ENCODE assay signal across 25 mouse cellular contexts in genomic region chr9:100488969-100489368, GRCm38 (mm10). TPM values are rescaled to one million over a fixed set of nuclear protein-coding genes. Genes with fewer than 3 reads are reported as not detected.
DNase-seq lines count a peak whose midpoint lies in the region; ATAC-seq lines count a peak whose summit lies in the region.
"Had no signal": no experiment of that assay in that cellular context is flagged by ENCODE, and none has a peak within 500 bp of the region (broad histone marks: within the 10 kb centered on the region; RNA-seq: fewer than 3 reads in every experiment).

No protein-coding gene starts in this region.

- H3K4me1 ChIP-seq in heart, embryonic 16.5 days (ENCODE audit: control insufficient read depth, insufficient read depth, low read length) = peaks cover 15% of the 10 kb centered on the region
- peaks cover 20% of the 10 kb centered on the region for H3K4me1 ChIP-seq in brown adipose tissue, adult 24 weeks (ENCODE audit: control insufficient read depth, insufficient read depth, insufficient read length, low read length)
- H3K4me1 ChIP-seq in intestine, embryonic 15.5 days (replicated peaks) = no peaks in the 10 kb centered on the region; the same call in 1 of the 2 replicates
- H3K4me1 ChIP-seq in stomach, embryonic 16.5 days (ENCODE audit: control insufficient read depth, insufficient read depth, low read length) = peaks cover 14% of the 10 kb centered on the region
- H3K4me1 ChIP-seq: hindbrain, embryonic 12.5 days; neural tube, embryonic 15.5 days had no signal

- H3K36me3 ChIP-seq in heart, embryonic 16.5 days (ENCODE audit: control insufficient read depth, insufficient read depth) = peaks cover 4% of the 10 kb centered on the region; the same call in 1 of the 2 replicates
- H3K36me3 ChIP-seq in intestine, embryonic 15.5 days = no peaks in the 10 kb centered on the region
- H3K36me3 ChIP-seq in stomach, embryonic 16.5 days (ENCODE audit: control insufficient read depth, insufficient read depth, low read length) = no peaks in the 10 kb centered on the region
- H3K36me3 ChIP-seq: hindbrain, embryonic 12.5 days; neural tube, embryonic 15.5 days had no signal

- H3K4me3 ChIP-seq in heart, embryonic 16.5 days (ENCODE audit: low read length) = no peak overlapping the region
- no peak overlapping the region for H3K4me3 ChIP-seq in brown adipose tissue, adult 24 weeks (ENCODE audit: insufficient read depth, low read depth, low read length)
- no peak overlapping the region for H3K4me3 ChIP-seq in intestine, embryonic 15.5 days (replicated peaks)
- H3K4me3 ChIP-seq in stomach, embryonic 16.5 days (replicated peaks; ENCODE audit: low read length) = no peak overlapping the region
- H3K4me3 ChIP-seq: embryonic facial prominence, embryonic 12.5 days; erythroblast, embryonic 14.5 days; forebrain, embryonic 13.5 days; hindbrain, embryonic 12.5 days; neural tube, embryonic 15.5 days had no signal

- WGBS in heart, embryonic 16.5 days = 88% methylated on average over 6 of the region's 6 CpGs
- WGBS in intestine, embryonic 15.5 days = 75% methylated on average over 6 of the region's 6 CpGs
- WGBS in stomach, embryonic 16.5 days = 87% methylated on average over 6 of the region's 6 CpGs

- no peaks in the 10 kb centered on the region for H3K9me3 ChIP-seq in heart, embryonic 16.5 days (replicated peaks; ENCODE audit: control insufficient read depth, low read length)
- no peaks in the 10 kb centered on the region for H3K9me3 ChIP-seq in intestine, embryonic 15.5 days
- no peaks in the 10 kb centered on the region for H3K9me3 ChIP-seq in stomach, embryonic 16.5 days (replicated peaks; ENCODE audit: control insufficient read depth, low read length)
- H3K9me3 ChIP-seq: embryonic facial prominence, embryonic 12.5 days; forebrain, embryonic 13.5 days; G1E; hindbrain, embryonic 12.5 days; neural tube, embryonic 15.5 days had no signal

- no peak for ATAC-seq in heart, embryonic 16.5 days (replicated peaks; ENCODE audit: extremely low read depth, insufficient read depth, low FRiP score)
- peak; percentile 54 for ATAC-seq in intestine, embryonic 15.5 days
- ATAC-seq in stomach, embryonic 16.5 days (ENCODE audit: insufficient read depth, low FRiP score) = no peak
- ATAC-seq: forebrain, embryonic 13.5 days; Patski had no signal

- H3K9ac ChIP-seq in heart, embryonic 16.5 days (ENCODE audit: low read length) = no peak overlapping the region
- H3K9ac ChIP-seq in intestine, embryonic 15.5 days = no peak overlapping the region
- H3K9ac ChIP-seq in stomach, embryonic 16.5 days (ENCODE audit: low read length) = no peak overlapping the region
- H3K9ac ChIP-seq: embryonic facial prominence, embryonic 12.5 days; forebrain, embryonic 13.5 days; hindbrain, embryonic 12.5 days; liver, embryonic 14.5 days; lung, embryonic 14.5 days; neural tube, embryonic 15.5 days had no signal

- no peak overlapping the region for H3K4me2 ChIP-seq in heart, embryonic 16.5 days (ENCODE audit: low read depth, low read length)
- H3K4me2 ChIP-seq in intestine, embryonic 15.5 days (replicated peaks) = no peak overlapping the region
- no peak overlapping the region for H3K4me2 ChIP-seq in stomach, embryonic 16.5 days (ENCODE audit: low read depth, low read length)
- H3K4me2 ChIP-seq: embryonic facial prominence, embryonic 12.5 days; forebrain, embryonic 13.5 days; hindbrain, embryonic 12.5 days; lung, embryonic 14.5 days; midbrain, embryonic 11.5 days; neural tube, embryonic 15.5 days had no signal

- DNase-seq in heart, adult 18-20 months = no peak
- no peak for DNase-seq in thymus, postnatal 25 days
- DNase-seq in retina, embryonic 14.5 days (ENCODE audit: low spot score) = no peak
- DNase-seq: adrenal gland, postnatal 36 days; B cell, adult 2 months; cerebellum, adult 18-20 months; cerebellum, postnatal 14 days; heart, postnatal 10 days; kidney, postnatal 25 days; lung, embryonic 14.5 days; lung, postnatal 4 days had no signal

- H3K27ac ChIP-seq in heart, embryonic 16.5 days (ENCODE audit: low read length) = peak overlapping the region; percentile 56
- peak overlapping the region; percentile 70 for H3K27ac ChIP-seq in brown adipose tissue, adult 24 weeks (replicated peaks; ENCODE audit: low read depth, low read length)
- H3K27ac ChIP-seq in intestine, embryonic 15.5 days = no peak overlapping the region
- H3K27ac ChIP-seq in stomach, embryonic 16.5 days (ENCODE audit: low read length) = 0 out of 2 replicates have a peak overlapping the region, but pooled peaks have one; percentile 42
- H3K27ac ChIP-seq: forebrain, embryonic 13.5 days; hindbrain, embryonic 12.5 days; liver, embryonic 14.5 days; neural tube, embryonic 15.5 days had no signal

- H3K27me3 ChIP-seq in heart, embryonic 16.5 days (ENCODE audit: control insufficient read depth, insufficient read depth, low read length) = no peaks in the 10 kb centered on the region
- H3K27me3 ChIP-seq in intestine, embryonic 15.5 days (replicated peaks) = no peaks in the 10 kb centered on the region
- no peaks in the 10 kb centered on the region for H3K27me3 ChIP-seq in stomach, embryonic 16.5 days (ENCODE audit: control insufficient read depth, insufficient read depth, low read length)
- H3K27me3 ChIP-seq: CH12.LX; embryonic facial prominence, embryonic 12.5 days; forebrain, embryonic 13.5 days; hindbrain, embryonic 12.5 days; neural tube, embryonic 15.5 days; Patski had no signal

RNA-seq across cellular contexts. Expression of gene Il20rb, which starts 2.4 kb away (rescaled TPM):
- polyA plus RNA-seq in heart, embryonic 16.5 days (2015; fragmentation: Nextera tagmentation; extraction: Ambion mirVana) = 0.92 and 2.2 TPM in 2 replicates
- total RNA-seq in heart, adult 18-20 months (2021) = 1 to 10 TPM in 1 of 2 experiments, under 1 TPM in 1; 0.47 to 1.2 TPM
- 1.3 TPM in 1 of 2 replicates, not detected in the other for polyA plus RNA-seq in brown adipose tissue, adult 24 weeks (2012; ENCODE audit: insufficient read depth, insufficient read length, missing spikeins)
- polyA plus RNA-seq in intestine, embryonic 15.5 days (2015; fragmentation: Nextera tagmentation; extraction: Ambion mirVana) = 1.3 and 1.4 TPM in 2 replicates
- polyA plus RNA-seq in stomach, embryonic 16.5 days (2015; fragmentation: Nextera tagmentation; extraction: Ambion mirVana) = 1.1 and 1.7 TPM in 2 replicates

RNA-seq across cellular contexts. Expression of gene Nck1, which starts 57.0 kb away (rescaled TPM):
- polyA plus RNA-seq in heart, embryonic 16.5 days (2015; fragmentation: Nextera tagmentation; extraction: Ambion mirVana) = 57.5 and 66.3 TPM in 2 replicates
- 10 to 100 TPM; 37.0 to 45.2 TPM for total RNA-seq in heart, adult 18-20 months (2021)
- 39.8 and 44.1 TPM in 2 replicates for polyA plus RNA-seq in brown adipose tissue, adult 24 weeks (2012; ENCODE audit: insufficient read depth, insufficient read length, missing spikeins)
- polyA plus RNA-seq in intestine, embryonic 15.5 days (2015; fragmentation: Nextera tagmentation; extraction: Ambion mirVana) = 52.9 and 62.8 TPM in 2 replicates
- polyA plus RNA-seq in stomach, embryonic 16.5 days (2015; fragmentation: Nextera tagmentation; extraction: Ambion mirVana) = 66.6 and 71.3 TPM in 2 replicates
